Comparison of ENCODE assay signal across 28 mouse cellular contexts in the genomic region with DNA sequence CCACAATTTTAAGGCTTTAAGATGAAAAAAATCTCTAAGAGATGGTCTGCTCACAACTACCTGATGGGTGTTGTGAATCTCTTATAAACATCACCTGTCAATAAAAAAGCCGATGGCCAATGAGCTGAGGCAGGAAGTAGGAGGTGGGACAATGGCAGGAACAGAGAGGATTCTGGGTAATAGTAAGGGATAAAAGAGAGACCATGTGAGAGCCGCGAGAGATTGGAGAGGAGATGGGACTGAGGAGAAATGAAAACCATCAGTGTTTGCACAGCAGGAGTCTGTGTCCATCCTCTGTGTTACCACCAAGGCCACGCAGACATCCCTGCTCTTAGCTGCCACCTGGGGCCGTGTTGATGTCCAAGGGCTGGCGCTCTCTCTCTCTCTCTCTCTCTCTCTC. TPM values are rescaled to one million over a fixed set of nuclear protein-coding genes. Genes with fewer than 3 reads are reported as not detected.
"Had no signal": no experiment of that assay in that cellular context is flagged by ENCODE, and none has a peak within 500 bp of the region (broad histone marks: within the 10 kb centered on the region; RNA-seq: fewer than 3 reads in every experiment).

No protein-coding gene starts in this region.

- DNase-seq: kidney, adult 18-20 months; kidney, postnatal 10 days; left cerebral cortex, postnatal 4 days; liver, postnatal 0 days; lung, embryonic 14.5 days; thymus, adult 2 months; thymus, postnatal 14 days; thymus, postnatal 4 days had no signal

- H3K4me2 ChIP-seq: kidney, embryonic 15.5 days; limb, embryonic 12.5 days; limb, embryonic 15.5 days; liver, embryonic 11.5 days; lung, embryonic 14.5 days; midbrain, embryonic 12.5 days had no signal

- H3K9me3 ChIP-seq: kidney, embryonic 15.5 days; limb, embryonic 12.5 days; limb, embryonic 15.5 days; midbrain, embryonic 12.5 days had no signal

- H3K9ac ChIP-seq: kidney, embryonic 15.5 days; limb, embryonic 12.5 days; limb, embryonic 15.5 days; liver, embryonic 14.5 days; liver, postnatal 0 days; lung, embryonic 14.5 days; midbrain, embryonic 12.5 days had no signal

- H3K4me3 ChIP-seq: kidney, embryonic 15.5 days; limb, embryonic 12.5 days; limb, embryonic 15.5 days; midbrain, embryonic 12.5 days had no signal

- H3K27ac ChIP-seq: kidney, embryonic 15.5 days; limb, embryonic 12.5 days; limb, embryonic 15.5 days; liver, embryonic 14.5 days; midbrain, embryonic 12.5 days had no signal

- H3K27me3 ChIP-seq: kidney, embryonic 15.5 days; limb, embryonic 15.5 days; midbrain, embryonic 12.5 days had no signal

- ATAC-seq: liver, postnatal 0 days; lung, postnatal 0 days had no signal

- H3K36me3 ChIP-seq: kidney, embryonic 15.5 days; limb, embryonic 12.5 days; limb, embryonic 15.5 days; midbrain, embryonic 12.5 days had no signal

RNA-seq across cellular contexts. Expression of gene Olfr279, which starts 15.1 kb away (rescaled TPM):
- total RNA-seq: layer of hippocampus, adult 8-10 months; left cerebral cortex, adult 8-10 months; left cerebral cortex, postnatal 4 days; megakaryocyte, adult 5-6 weeks; midbrain, postnatal 0 days had no signal
- polyA plus RNA-seq: kidney, embryonic 15.5 days; limb, embryonic 12.5 days; limb, embryonic 15.5 days; liver, embryonic 11.5 days; liver, embryonic 14.5 days; liver, postnatal 0 days; lung, embryonic 14.5 days; lung, postnatal 0 days; macrophage; midbrain, embryonic 12.5 days; midbrain, postnatal 0 days; neural tube, embryonic 11.5 days; neural tube, embryonic 14.5 days; small intestine, adult 2 months; spleen, adult 2 months; stomach, embryonic 16.5 days; thymus, adult 2 months had no signal

RNA-seq across cellular contexts. Expression of gene Lalba, which starts 24.8 kb away (rescaled TPM):
- total RNA-seq: layer of hippocampus, adult 8-10 months; layer of hippocampus, postnatal 14 days; left cerebral cortex, adult 8-10 months; left cerebral cortex, postnatal 14 days; left cerebral cortex, postnatal 4 days; megakaryocyte, adult 5-6 weeks; midbrain, postnatal 0 days had no signal
- polyA plus RNA-seq: kidney, embryonic 15.5 days; liver, embryonic 11.5 days; liver, embryonic 14.5 days; liver, postnatal 0 days; macrophage; midbrain, embryonic 12.5 days; midbrain, postnatal 0 days; neural tube, embryonic 11.5 days; neural tube, embryonic 14.5 days; small intestine, adult 2 months; spleen, adult 2 months; testis, adult 2 months; thymus, adult 2 months had no signal

RNA-seq across cellular contexts. Expression of gene OR5BS1P, which starts 37.6 kb away (rescaled TPM):
- total RNA-seq: layer of hippocampus, adult 8-10 months; layer of hippocampus, postnatal 14 days; left cerebral cortex, adult 8-10 months; left cerebral cortex, postnatal 14 days; left cerebral cortex, postnatal 4 days; megakaryocyte, adult 5-6 weeks; midbrain, postnatal 0 days had no signal
- polyA plus RNA-seq: kidney, embryonic 15.5 days; limb, embryonic 12.5 days; limb, embryonic 15.5 days; liver, embryonic 11.5 days; liver, embryonic 14.5 days; liver, postnatal 0 days; lung, embryonic 14.5 days; lung, postnatal 0 days; macrophage; midbrain, embryonic 12.5 days; midbrain, postnatal 0 days; neural tube, embryonic 11.5 days; neural tube, embryonic 14.5 days; small intestine, adult 2 months; spleen, adult 2 months; stomach, embryonic 16.5 days; testis, adult 2 months; thymus, adult 2 months had no signal

RNA-seq across cellular contexts. Expression of gene Olfr281, which starts 54.9 kb away (rescaled TPM):
- total RNA-seq: layer of hippocampus, adult 8-10 months; layer of hippocampus, postnatal 14 days; left cerebral cortex, adult 8-10 months; left cerebral cortex, postnatal 14 days; left cerebral cortex, postnatal 4 days; megakaryocyte, adult 5-6 weeks; midbrain, postnatal 0 days had no signal
- polyA plus RNA-seq: kidney, embryonic 15.5 days; limb, embryonic 12.5 days; limb, embryonic 15.5 days; liver, embryonic 11.5 days; liver, embryonic 14.5 days; liver, postnatal 0 days; lung, embryonic 14.5 days; lung, postnatal 0 days; macrophage; midbrain, embryonic 12.5 days; midbrain, postnatal 0 days; neural tube, embryonic 11.5 days; neural tube, embryonic 14.5 days; small intestine, adult 2 months; spleen, adult 2 months; stomach, embryonic 16.5 days; testis, adult 2 months; thymus, adult 2 months had no signal
